Mouse (Mus musculus) CH12.LX (cell line): Measurements from ENCODE around the gene Nrp2. TPM values are rescaled to one million over a fixed set of nuclear protein-coding genes. Genes with fewer than 3 reads are reported as not detected.

ENCODE experiments used
- DNase-seq: peaks from one replicate; pipeline ENCODE4 v3.0.0-alpha.2; 2013; ENCODE audit errors: extremely low read depth
- H3K27ac ChIP-seq: 2 replicates; pipeline ENCODE4 v1.5.1; 2012; ENCODE audit warnings: low read depth, mild to moderate bottlenecking, control low read depth, moderate library complexity; ENCODE audit not compliant: insufficient read depth
- H3K27me3 ChIP-seq: replicated peaks from 2 replicates; pipeline ENCODE3; 2012; ENCODE audit warnings: inconsistent platforms
- H3K36me3 ChIP-seq, 2 experiments: replicated peaks in 1 of 2; 2 replicates each; pipeline versions ENCODE3 to v1.6.1; 2012; ENCODE audit warnings: inconsistent platforms in 1 of 2, low read length in 1 of 2, mild to moderate bottlenecking in 1 of 2, mixed read lengths in 1 of 2, moderate library complexity in 1 of 2; ENCODE audit not compliant: control insufficient read depth in 1 of 2, insufficient read depth in 1 of 2
- H3K4me1 ChIP-seq, 2 experiments: 2 replicates each; pipeline ENCODE4 v1.6.1; 2012; ENCODE audit warnings: inconsistent platforms in 1 of 2, moderate library complexity in 1 of 2; ENCODE audit not compliant: insufficient read depth in 2 of 2, control insufficient read depth in 1 of 2
- H3K4me2 ChIP-seq: 2 replicates; pipeline ENCODE4 v1.6.1; 2012; ENCODE audit warnings: low read depth, mild to moderate bottlenecking, control low read depth; ENCODE audit not compliant: poor library complexity, insufficient read depth, severe bottlenecking
- H3K4me3 ChIP-seq, 3 experiments: fragments of 150-350 bp in 1 of 3; sonication (generic) in 1 of 3; replicated peaks in 1 of 3; 2 replicates each; pipeline versions ENCODE3 to v1.5.1; 2011 to 2012; ENCODE audit warnings: low read depth in 2 of 3, low read length in 2 of 3, mild to moderate bottlenecking in 2 of 3, moderate library complexity in 2 of 3, control low read depth in 1 of 3, improper control_type of control experiment in 1 of 3, inconsistent platforms in 1 of 3, mixed read lengths in 1 of 3; ENCODE audit not compliant: poor library complexity in 1 of 3
- H3K79me2 ChIP-seq: replicated peaks from 2 replicates; pipeline ENCODE4 v1.6.1; 2012; ENCODE audit warnings: mild to moderate bottlenecking, moderate library complexity; ENCODE audit not compliant: control insufficient read depth, poor library complexity, insufficient read depth, severe bottlenecking; ENCODE audit errors: extremely low read depth
- H3K9ac ChIP-seq: 2 replicates; pipeline ENCODE4 v1.6.1; 2012; ENCODE audit warnings: low read depth, mild to moderate bottlenecking, control low read depth, moderate library complexity; ENCODE audit not compliant: insufficient read depth
- H3K9me3 ChIP-seq: replicated peaks from 2 replicates; pipeline ENCODE3; 2012; ENCODE audit warnings: low read length, inconsistent platforms, mixed read lengths
- BHLHE40 ChIP-seq: IDR thresholded peaks from 2 replicates; pipeline ENCODE4 v1.6.1; 2011; ENCODE audit warnings: mild to moderate bottlenecking, low read depth, low read length, improper control_type of control experiment
- CHD1 ChIP-seq: IDR thresholded peaks from 2 replicates; pipeline ENCODE4 v1.6.1; 2012; ENCODE audit warnings: low read depth, low read length, improper control_type of control experiment, inconsistent platforms
- CHD2 ChIP-seq: IDR thresholded peaks from 2 replicates; pipeline ENCODE4 v1.6.1; 2011; ENCODE audit warnings: low read length, improper control_type of control experiment
- CTCF ChIP-seq, 2 experiments: IDR thresholded peaks in 1 of 2; conservative IDR thresholded peaks in 1 of 2; 2 replicates each; pipeline ENCODE4 v1.5.1; 2011 to 2012; ENCODE audit warnings: low read depth in 2 of 2, low read length in 2 of 2, improper control_type of control experiment in 1 of 2, inconsistent platforms in 1 of 2, mild to moderate bottlenecking in 1 of 2, moderate library complexity in 1 of 2
- E2F4 ChIP-seq: IDR thresholded peaks from 2 replicates; pipeline ENCODE4 v1.6.1; 2011; ENCODE audit warnings: low read depth, low read length, improper control_type of control experiment; ENCODE audit not compliant: insufficient replicate concordance
- ELF1 ChIP-seq: IDR thresholded peaks from 2 replicates; pipeline ENCODE4 v1.6.1; 2014; ENCODE audit warnings: low read depth, mild to moderate bottlenecking, inconsistent platforms, low read length, improper control_type of control experiment
- EP300 ChIP-seq: IDR thresholded peaks from 2 replicates; pipeline ENCODE4 v1.6.1; 2011; ENCODE audit warnings: low read length, improper control_type of control experiment
- ETS1 ChIP-seq: conservative IDR thresholded peaks from 2 replicates; pipeline ENCODE4 v1.6.1; 2012; ENCODE audit warnings: low read depth, mild to moderate bottlenecking, inconsistent platforms, low read length, improper control_type of control experiment, moderate library complexity
- HCFC1 ChIP-seq: IDR thresholded peaks from 2 replicates; pipeline ENCODE4 v1.6.1; 2012; ENCODE audit warnings: low read depth, mild to moderate bottlenecking, inconsistent platforms, low read length, improper control_type of control experiment
- JUND ChIP-seq: conservative IDR thresholded peaks from 2 replicates; pipeline ENCODE4 v1.6.1; 2011; ENCODE audit warnings: low read depth, low read length, improper control_type of control experiment
- MAFK ChIP-seq: IDR thresholded peaks from 2 replicates; pipeline ENCODE4 v1.6.1; 2011; ENCODE audit warnings: low read length, improper control_type of control experiment; ENCODE audit not compliant: insufficient replicate concordance
- MAX ChIP-seq: IDR thresholded peaks from 2 replicates; pipeline ENCODE4 v1.6.1; 2011; ENCODE audit warnings: low read length, improper control_type of control experiment
- MAZ ChIP-seq: IDR thresholded peaks from 2 replicates; pipeline ENCODE4 v1.6.1; 2012; ENCODE audit warnings: low read depth, mild to moderate bottlenecking, inconsistent platforms, low read length, improper control_type of control experiment, moderate library complexity
- MEF2A ChIP-seq: IDR thresholded peaks from 2 replicates; pipeline ENCODE4 v1.6.1; 2014; ENCODE audit warnings: low read depth, mild to moderate bottlenecking, inconsistent platforms, low read length, improper control_type of control experiment, borderline replicate concordance
- MXI1 ChIP-seq: IDR thresholded peaks from 2 replicates; pipeline ENCODE4 v1.6.1; 2011; ENCODE audit warnings: mild to moderate bottlenecking, low read depth, low read length, improper control_type of control experiment
- MYC ChIP-seq: IDR thresholded peaks from 2 replicates; pipeline ENCODE4 v1.6.1; 2011; ENCODE audit warnings: low read depth, mild to moderate bottlenecking, improper control_type of control experiment, low read length
- NRF1 ChIP-seq: IDR thresholded peaks from 2 replicates; pipeline ENCODE4 v1.6.1; 2014; ENCODE audit warnings: low read depth, mild to moderate bottlenecking, inconsistent platforms, low read length, improper control_type of control experiment, moderate library complexity
- PAX5 ChIP-seq: IDR thresholded peaks from 2 replicates; pipeline ENCODE4 v1.6.1; 2012; ENCODE audit warnings: low read length, inconsistent platforms, mixed read lengths
- POLR2A ChIP-seq: IDR thresholded peaks from 2 replicates; pipeline ENCODE4 v1.6.1; 2011; ENCODE audit warnings: low read depth, mild to moderate bottlenecking, improper control_type of control experiment, low read length
- POLR2AphosphoS2 ChIP-seq: IDR thresholded peaks from 2 replicates; pipeline ENCODE4 v1.6.1; 2011; ENCODE audit warnings: low read depth, low read length, improper control_type of control experiment
- RAD21 ChIP-seq: IDR thresholded peaks from 2 replicates; pipeline ENCODE4 v1.6.1; 2011; ENCODE audit warnings: low read depth, mild to moderate bottlenecking, low read length, improper control_type of control experiment, moderate library complexity
- RCOR1 ChIP-seq: conservative IDR thresholded peaks from 2 replicates; pipeline ENCODE4 v1.6.1; 2012; ENCODE audit warnings: low read depth, mild to moderate bottlenecking, inconsistent platforms, low read length, improper control_type of control experiment
- SMC3 ChIP-seq: IDR thresholded peaks from 2 replicates; pipeline ENCODE4 v1.6.1; 2011; ENCODE audit warnings: low read depth, low read length, improper control_type of control experiment
- TCF12 ChIP-seq: IDR thresholded peaks from 2 replicates; pipeline ENCODE4 v1.6.1; 2014; ENCODE audit warnings: low read depth, mild to moderate bottlenecking, inconsistent platforms, low read length, improper control_type of control experiment
- USF1 ChIP-seq: IDR thresholded peaks from 2 replicates; pipeline ENCODE4 v1.6.1; 2014; ENCODE audit warnings: low read depth, mild to moderate bottlenecking, inconsistent platforms, low read length, improper control_type of control experiment
- USF2 ChIP-seq: conservative IDR thresholded peaks from 2 replicates; pipeline ENCODE4 v1.6.1; 2011; ENCODE audit warnings: low read depth, low read length, improper control_type of control experiment
- ZC3H11A ChIP-seq: IDR thresholded peaks from 2 replicates; pipeline ENCODE4 v1.6.1; 2012; ENCODE audit warnings: low read depth, mild to moderate bottlenecking, inconsistent platforms, low read length, improper control_type of control experiment
- ZKSCAN1 ChIP-seq: IDR thresholded peaks from 2 replicates; pipeline ENCODE4 v1.6.1; 2012; ENCODE audit warnings: low read depth, inconsistent platforms, low read length, improper control_type of control experiment, borderline replicate concordance
- ZMIZ1 ChIP-seq: IDR thresholded peaks from 2 replicates; pipeline ENCODE4 v1.6.1; 2012; ENCODE audit warnings: low read depth, mild to moderate bottlenecking, inconsistent platforms, low read length, improper control_type of control experiment
- ZNF384 ChIP-seq: IDR thresholded peaks from 2 replicates; pipeline ENCODE4 v1.6.1; 2012; ENCODE audit warnings: low read depth, low read length, improper control_type of control experiment, inconsistent platforms
- dilution Hi-C: fragments of 300-500 bp; cut with MboI; formaldehyde crosslinking; loops from 2 replicates; pipeline ENCODE4 v1.14.3; 2020; ENCODE audit warnings: low sequenced_read_pairs; ENCODE audit not compliant: extremely low pct_unique_long_range_greater_than_20kb, extremely low pct_ligation_motif_present
- in situ Hi-C: fragments of 300-500 bp; cut with MboI; formaldehyde crosslinking; loops from 3 replicates; pipeline ENCODE4 v1.14.3; 2019; ENCODE audit warnings: low sequenced_read_pairs, low pct_ligation_motif_present, low pct_unique_long_range_greater_than_20kb, mixed read lengths
- polyA plus RNA-seq: library from polyadenylated mRNA; unstranded; fragments of >175 nt; gene quantifications from 2 replicates; pipeline ENCODE4 v1.2.1, GENCODE M21; 2012; ENCODE audit warnings: low read depth; ENCODE audit not compliant: insufficient read length
- total RNA-seq, 2 experiments: library from RNA; depleted of rRNA; stranded (reverse); fragments of 300-350 nt in 1 of 2; fragments of >200 nt in 1 of 2; gene quantifications; 2 replicates each; pipeline ENCODE4 v1.2.3; 2012 to 2014

Nrp2 gene
- total and polyA plus RNA-seq, 3 experiments = 16.4 to 24.4 (median 17.3) TPM

GRCm38 (mm10) chr1:62765171-62765570 is 62.1 kb downstream of the Nrp2 start:
- no peak for TF ChIP-seq CTCF (conservative IDR thresholded peaks at IDR 0.05 in 1 of 2, IDR thresholded peaks at IDR 0.05 in 1 of 2; ENCODE audit: low read depth in 2 of 2, low read length in 2 of 2)
- TF ChIP-seq ZNF384 = no peak
- no peak for TF ChIP-seq E2F4
- TF ChIP-seq MEF2A = no peak
- TF ChIP-seq MYC = no peak
- no peak for TF ChIP-seq ELF1
- TF ChIP-seq CHD2 = no peak
- no peak for TF ChIP-seq ZKSCAN1
- no peak for TF ChIP-seq MXI1
- TF ChIP-seq BHLHE40 = no peak
- TF ChIP-seq MAX = no peak
- TF ChIP-seq USF1 = no peak
- no peak for TF ChIP-seq RCOR1
- no peak for TF ChIP-seq HCFC1
- TF ChIP-seq ETS1 = no peak
- no peak for TF ChIP-seq ZMIZ1
- TF ChIP-seq SMC3 = no peak
- no peak for TF ChIP-seq USF2
- Histone ChIP-seq H3K4me3 (no peak overlapping the region), H3K4me2 (no peak overlapping the region), H3K9ac (no peak overlapping the region), H3K79me2 (no peaks in the 10 kb centered on the region), H3K27ac (no peak overlapping the region), H3K36me3 (peaks cover 35 to 88% of the 10 kb centered on the region in 2 experiments), H3K9me3 (no peaks in the 10 kb centered on the region), H3K27me3 (no peaks in the 10 kb centered on the region), H3K4me1 (peaks cover 4 to 17% of the 10 kb centered on the region in 2 experiments; a peak in 3 of 4 replicates)
- in situ Hi-C loops (no loop called here), dilution Hi-C loops (no loop called here)
- DNase-seq = no peak

DNA sequence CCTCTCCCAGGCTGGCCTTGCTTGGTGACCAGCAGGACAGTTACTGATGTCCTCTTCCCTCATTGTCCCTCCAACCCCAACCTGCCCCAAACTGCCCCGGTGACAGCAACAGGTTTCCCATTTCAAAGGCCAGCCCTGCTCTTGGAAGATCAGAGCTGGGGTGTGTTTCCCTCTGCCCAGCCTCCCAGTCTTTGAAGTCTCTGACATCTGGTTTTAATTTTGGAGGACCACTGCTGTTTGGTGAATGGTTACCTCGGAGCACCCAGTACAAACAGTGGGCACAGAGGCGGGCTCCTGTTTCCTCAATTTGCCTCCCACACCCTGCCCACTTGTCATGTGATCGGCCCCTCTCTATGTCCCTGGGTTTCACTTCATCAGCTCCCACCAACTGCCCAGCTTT is 63.7 kb downstream of the Nrp2 start:
- dilution Hi-C loops = no loop called here
- Histone ChIP-seq H3K4me1 (peaks cover 0 to 21% of the 10 kb centered on the region in 2 experiments; a peak in 1 of 4 replicates), H3K9me3 (no peaks in the 10 kb centered on the region), H3K36me3 (peaks cover 37 to 93% of the 10 kb centered on the region in 2 experiments), H3K4me2 (no peak overlapping the region), H3K4me3 (no peak overlapping the region), H3K9ac (no peak overlapping the region), H3K27me3 (no peaks in the 10 kb centered on the region), H3K79me2 (no peaks in the 10 kb centered on the region), H3K27ac (no peak overlapping the region)
- in situ Hi-C loops = no loop called here
- TF ChIP-seq ETS1 = no peak
- no peak for TF ChIP-seq POLR2AphosphoS2
- no peak for TF ChIP-seq POLR2A
- TF ChIP-seq ZC3H11A = no peak
- no peak for TF ChIP-seq CHD2
- TF ChIP-seq RAD21 = no peak
- TF ChIP-seq JUND = no peak
- TF ChIP-seq PAX5 = no peak
- no peak for TF ChIP-seq ZKSCAN1
- TF ChIP-seq USF1 = no peak
- no peak for TF ChIP-seq MAFK
- TF ChIP-seq CHD1 = no peak
- TF ChIP-seq MEF2A = no peak
- TF ChIP-seq MAZ = no peak
- TF ChIP-seq NRF1 = no peak
- no peak for TF ChIP-seq TCF12
- no peak for TF ChIP-seq EP300
- DNase-seq = no peak
